Mouse (Mus musculus) thymus, postnatal 36 days (tissue): ENCODE results near the gene Uaca.
A peak's percentile ranks its signal among the peaks of the same experiment; 100 is the strongest.

ENCODE experiments used
- DNase-seq, 2 experiments: peaks; one replicate each; pipeline ENCODE4 v3.0.0; 2022; ENCODE audit warnings: mixed read lengths in 2 of 2

The Uaca gene

GRCm38 (mm10) chr9:60838331-60838872 is 44.1 kb downstream of the Uaca start:
- DNase-seq, result no peak

GRCm38 (mm10) chr9:60841393-60841792 is 47.1 kb downstream of the Uaca start:
- DNase-seq, result no peak

GRCm38 (mm10) chr9:60843415-60844076 is 49.2 kb downstream of the Uaca start:
- no peak for DNase-seq

- no peak for DNase-seq
Observed at GRCm38 (mm10) chr9:60848730-60849129, 54.4 kb downstream of the Uaca start.

GRCm38 (mm10) chr9:60849986-60850385 is 55.6 kb downstream of the Uaca start:
- DNase-seq, result no peak

- no peak for DNase-seq
Observed at GRCm38 (mm10) chr9:60854196-60854595, 59.9 kb downstream of the Uaca start.

- peak; percentile 46 to 51 for DNase-seq
Observed at GRCm38 (mm10) chr9:60857833-60858232, 63.5 kb downstream of the Uaca start.

GRCm38 (mm10) chr9:60858306-60858960 is 64.1 kb downstream of the Uaca start:
- peak; percentile 11 to 19 for DNase-seq

GRCm38 (mm10) chr9:60859031-60859430 is 64.7 kb downstream of the Uaca start:
- DNase-seq, result peak; percentile 40 to 69

- DNase-seq, result no peak
Observed at GRCm38 (mm10) chr9:60861030-60861429, 66.7 kb downstream of the Uaca start.

- no peak for DNase-seq
Observed at GRCm38 (mm10) chr9:60864664-60865063, 70.3 kb downstream of the Uaca start.

- no peak for DNase-seq
Observed at GRCm38 (mm10) chr9:60865866-60866265, 71.5 kb downstream of the Uaca start.

GRCm38 (mm10) chr9:60870451-60870850 is 76.1 kb downstream of the Uaca start:
- no peak for DNase-seq

GRCm38 (mm10) chr9:60870919-60871503 is 76.7 kb downstream of the Uaca start:
- DNase-seq, result no peak

- no peak for DNase-seq
Observed at GRCm38 (mm10) chr9:60873257-60874054, 79.1 kb downstream of the Uaca start.

- no peak for DNase-seq
Observed at GRCm38 (mm10) chr9:60874055-60874392, 79.7 kb downstream of the Uaca start.

- no peak for DNase-seq
Observed at GRCm38 (mm10) chr9:60876085-60876484, 81.7 kb downstream of the Uaca start.

- no peak for DNase-seq
Observed at GRCm38 (mm10) chr9:60876531-60876930, 82.2 kb downstream of the Uaca start.

GRCm38 (mm10) chr9:60878051-60878557 is 83.8 kb downstream of the Uaca start:
- DNase-seq, result no peak

GRCm38 (mm10) chr9:60878630-60879029 is 84.3 kb downstream of the Uaca start:
- DNase-seq, result no peak

GRCm38 (mm10) chr9:60885148-60885547 is 90.8 kb downstream of the Uaca start:
- no peak for DNase-seq

GRCm38 (mm10) chr9:60886431-60887371 is 92.4 kb downstream of the Uaca start:
- DNase-seq, result no peak
